Mouse (Mus musculus) left cerebral cortex, adult 2 months (tissue): ENCODE data around the gene Cnot10. TPM values are rescaled to one million over a fixed set of nuclear protein-coding genes. Genes with fewer than 3 reads are reported as not detected.

Source experiments
- DNase-seq, 2 experiments: peaks; one replicate each; pipeline ENCODE4 v3.0.0; 2021 to 2022; ENCODE audit warnings: low spot score in 2 of 2, mixed read lengths in 1 of 2; ENCODE audit errors: extremely low spot score in 1 of 2
- H3K27ac ChIP-seq: fragments of 200-600 bp; 2 replicates; pipeline ENCODE4 v1.8.1; 2022
- H3K4me3 ChIP-seq: fragments of 200-600 bp; 2 replicates; pipeline ENCODE4 v1.8.1; 2022
- CTCF ChIP-seq: fragments of 200-600 bp; IDR thresholded peaks from 2 replicates; pipeline ENCODE4 v1.8.1; 2022; ENCODE audit warnings: antibody characterized with exemption, mild to moderate bottlenecking, moderate library complexity
- intact Hi-C: fragments of 180-260 bp; cut with DNase I; formaldehyde crosslinking; loops from one replicate; pipeline ENCODE4 v1.15.1; 2025
- total RNA-seq, 2 experiments: library from RNA; stranded (reverse); gene quantifications; 2 replicates each; pipeline ENCODE4 v1.2.3; 2021

The Cnot10 gene
- total RNA-seq, 2 experiments from 2014 or later: 47.7 to 49.1 TPM

GRCm38 (mm10) chr9:114672703-114673561, 32.9 kb upstream of the Cnot10 start:
- Histone ChIP-seq H3K27ac (peak overlapping the region; percentile 90), H3K4me3 (peak overlapping the region; percentile 49)
- TF ChIP-seq CTCF: no peak
- intact Hi-C loops: no loop called here
- DNase-seq: peak in 1 of 2 experiments; percentile 33

DNA sequence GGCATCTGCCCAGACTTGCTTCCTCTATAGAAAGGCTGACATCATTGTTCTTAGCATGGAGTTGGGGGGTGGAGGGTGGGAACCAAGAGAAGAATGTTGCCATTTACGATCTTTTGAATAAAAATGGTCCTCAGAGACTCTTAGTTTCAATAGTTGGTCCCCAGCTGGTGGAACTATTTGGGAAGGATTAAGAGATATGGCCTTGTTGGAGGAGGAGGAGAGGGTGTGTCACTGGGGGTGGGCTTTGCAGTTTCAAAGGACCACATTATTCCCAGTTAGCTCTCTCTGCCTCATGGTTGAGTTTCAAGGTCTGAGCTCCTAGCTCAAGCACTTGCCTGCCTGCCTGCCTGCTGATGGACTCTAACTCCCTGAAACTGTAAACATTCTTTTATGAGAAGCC, 32.0 kb upstream of the Cnot10 start:
- peak overlapping the region; percentile 90; the same call in 1 of the 2 replicates for H3K27ac ChIP-seq
- intact Hi-C loops: no loop called here
- TF ChIP-seq CTCF: no peak
- no peak overlapping the region for H3K4me3 ChIP-seq
- no peak for DNase-seq

- DNase-seq: no peak
- no peak for TF ChIP-seq CTCF
- Histone ChIP-seq H3K4me3 (no peak overlapping the region), H3K27ac (no peak overlapping the region)
- intact Hi-C loops: no loop called here
Measured at GRCm38 (mm10) chr9:114669011-114669410, 29.0 kb upstream of the Cnot10 start.

GRCm38 (mm10) chr9:114668047-114668446, 28.1 kb upstream of the Cnot10 start:
- H3K27ac ChIP-seq: no peak overlapping the region
- DNase-seq: no peak
- intact Hi-C loops: no loop called here
- no peak for TF ChIP-seq CTCF
- H3K4me3 ChIP-seq: no peak overlapping the region

DNA sequence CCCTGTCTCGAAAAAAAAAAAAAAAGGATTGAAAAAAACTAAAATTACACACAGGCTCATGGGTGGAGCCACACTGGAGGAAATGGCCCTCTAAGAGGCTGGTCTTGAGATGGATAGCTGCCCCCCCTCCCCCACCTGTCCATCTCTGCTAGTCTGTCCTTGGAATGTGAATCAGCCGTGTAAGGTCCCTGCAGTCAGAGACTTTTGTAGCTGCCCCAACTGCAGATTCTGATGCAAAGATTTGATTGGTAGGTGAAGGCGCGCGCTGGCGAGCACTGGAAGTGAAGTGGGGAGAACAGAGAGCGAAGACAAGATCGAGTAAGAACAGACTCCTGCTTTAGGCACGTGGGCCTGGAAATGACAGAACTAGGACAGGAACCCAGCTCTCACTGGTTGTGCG, 26.9 kb upstream of the Cnot10 start:
- Histone ChIP-seq H3K27ac (no peak overlapping the region), H3K4me3 (no peak overlapping the region)
- TF ChIP-seq CTCF: no peak
- no peak for DNase-seq
- intact Hi-C loops: no loop called here

DNA sequence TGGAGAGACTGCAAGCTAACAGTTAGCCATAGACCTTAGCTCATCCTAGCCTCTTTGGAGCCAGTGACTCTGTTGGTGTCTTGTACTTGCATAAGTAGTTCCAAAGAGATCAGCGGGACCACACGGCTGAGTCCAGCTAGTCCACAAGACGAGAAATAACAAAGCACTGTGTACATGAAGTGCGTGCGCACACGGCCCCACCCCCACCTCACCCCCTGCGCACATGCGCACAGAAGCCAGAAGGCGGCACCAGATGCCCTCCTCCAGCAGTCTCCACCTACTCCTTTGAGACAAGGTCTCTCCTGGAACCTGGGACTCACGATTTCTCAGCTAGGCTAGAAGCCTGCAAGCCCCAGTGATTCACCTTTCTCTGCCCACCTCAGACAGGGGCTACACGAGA, 23.8 kb upstream of the Cnot10 start:
- no peak for DNase-seq
- no peak overlapping the region for H3K4me3 ChIP-seq
- TF ChIP-seq CTCF: no peak
- intact Hi-C loops: no loop called here
- peak overlapping the region; percentile 70 for H3K27ac ChIP-seq

DNA sequence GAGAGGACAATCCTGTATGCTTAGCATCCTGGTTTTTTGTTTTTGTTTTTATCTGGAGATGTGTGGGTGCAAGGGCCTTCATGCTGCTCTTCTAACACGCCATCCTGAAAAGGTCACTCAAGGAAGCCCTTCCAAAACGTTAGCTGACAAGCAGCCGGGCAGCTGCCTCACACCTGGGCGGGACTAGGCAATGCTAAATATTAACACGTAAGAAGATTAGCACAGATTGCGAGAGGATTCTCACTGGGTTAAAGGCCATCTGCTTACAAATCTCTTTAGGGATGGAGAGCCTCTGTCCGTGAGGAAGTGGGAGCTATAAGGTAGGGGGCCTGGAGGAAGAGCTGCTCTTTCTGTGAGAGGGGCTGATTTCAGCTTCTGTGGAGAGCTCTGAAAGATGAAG, 22.0 kb upstream of the Cnot10 start:
- intact Hi-C loops: no loop called here
- TF ChIP-seq CTCF: no peak
- H3K4me3 ChIP-seq: no peak overlapping the region
- H3K27ac ChIP-seq: no peak overlapping the region
- no peak for DNase-seq

DNA sequence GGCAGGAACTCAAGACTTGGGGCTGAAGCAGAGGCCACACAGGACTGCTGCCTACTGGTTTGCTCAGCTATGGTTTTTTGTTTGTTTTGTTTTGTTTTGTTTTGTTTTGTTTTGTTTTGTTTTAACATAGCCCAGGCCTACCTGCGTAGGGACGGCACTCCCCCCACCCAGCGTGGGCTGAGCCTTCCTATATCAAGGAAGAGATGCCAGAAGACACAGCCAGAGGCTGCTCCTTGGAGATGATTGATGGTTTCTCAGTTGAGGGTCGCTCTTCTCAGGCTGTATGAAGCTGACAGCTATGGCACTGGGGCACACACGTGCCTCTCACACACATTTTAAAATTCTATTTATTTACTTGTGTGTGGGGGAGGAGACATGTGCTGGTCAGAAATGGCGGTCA, 21.0 kb upstream of the Cnot10 start:
- intact Hi-C loops: no loop called here
- H3K27ac ChIP-seq: no peak overlapping the region
- no peak for DNase-seq
- no peak for TF ChIP-seq CTCF
- H3K4me3 ChIP-seq: no peak overlapping the region

DNA sequence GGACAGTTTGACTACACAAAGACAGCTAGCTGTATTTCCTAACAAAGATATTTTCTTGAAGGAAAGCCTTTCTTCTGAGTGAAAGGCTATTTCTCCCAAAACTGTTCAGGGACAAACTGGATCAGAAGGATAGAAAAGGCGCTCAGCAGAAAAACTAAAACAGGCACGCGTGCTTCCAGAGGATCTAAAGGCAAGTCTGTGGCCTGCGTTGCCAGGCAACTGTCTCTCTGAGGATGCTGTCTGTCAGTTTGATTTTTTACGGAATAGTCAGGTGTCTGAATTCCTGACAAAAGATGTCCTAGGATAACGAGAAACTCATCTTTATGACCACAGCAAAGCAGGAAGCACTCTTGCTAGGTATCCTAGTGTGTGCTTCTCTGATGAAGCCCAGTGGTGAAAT, 20.5 kb upstream of the Cnot10 start:
- intact Hi-C loops: no loop called here
- Histone ChIP-seq H3K27ac (no peak overlapping the region), H3K4me3 (no peak overlapping the region)
- no peak for TF ChIP-seq CTCF
- no peak for DNase-seq

DNA sequence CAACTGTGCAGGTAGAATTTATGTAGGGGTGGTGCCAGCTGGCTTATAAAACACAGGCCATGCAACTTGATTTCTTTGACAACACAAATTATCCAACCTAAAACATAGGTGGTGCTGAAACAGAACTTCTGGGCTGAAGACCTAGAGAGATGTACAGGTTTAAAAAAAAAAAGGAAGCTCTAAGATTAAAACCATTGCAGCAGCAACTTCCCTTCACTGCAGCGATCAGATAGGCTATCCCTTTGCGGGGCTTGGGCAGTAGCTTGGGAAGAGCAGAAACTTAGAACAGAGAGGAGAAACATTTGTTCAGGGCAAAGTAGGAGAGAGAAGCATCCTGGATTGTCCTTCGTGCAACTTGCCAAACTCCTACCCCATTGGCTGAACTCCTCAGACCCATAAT, 16.7 kb upstream of the Cnot10 start:
- intact Hi-C loops: no loop called here
- no peak for TF ChIP-seq CTCF
- no peak overlapping the region for H3K4me3 ChIP-seq
- no peak for DNase-seq
- H3K27ac ChIP-seq: no peak overlapping the region

DNA sequence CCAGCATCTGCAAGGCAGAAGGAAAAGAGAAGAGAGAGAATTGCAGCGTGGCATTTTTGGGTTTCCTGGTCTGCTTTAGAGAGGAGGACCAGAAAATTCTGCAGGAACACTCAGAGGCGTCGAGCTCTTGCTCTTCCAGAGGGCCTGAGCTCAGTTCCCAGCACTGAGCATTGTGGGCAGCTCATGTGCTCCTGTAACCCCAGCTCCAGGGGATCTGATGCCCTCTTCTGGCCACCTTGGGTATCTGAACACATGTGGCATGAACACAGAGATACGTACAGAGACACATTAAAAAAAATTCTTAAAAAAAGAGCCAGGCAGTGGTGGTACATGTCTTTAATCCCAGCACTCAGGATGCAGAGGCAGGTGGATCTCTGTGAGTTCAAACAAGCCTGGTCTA, 15.4 kb upstream of the Cnot10 start:
- TF ChIP-seq CTCF: no peak; the same call in 1 of the 2 replicates
- Histone ChIP-seq H3K27ac (no peak overlapping the region), H3K4me3 (no peak overlapping the region)
- intact Hi-C loops: no loop called here
- no peak for DNase-seq

DNA sequence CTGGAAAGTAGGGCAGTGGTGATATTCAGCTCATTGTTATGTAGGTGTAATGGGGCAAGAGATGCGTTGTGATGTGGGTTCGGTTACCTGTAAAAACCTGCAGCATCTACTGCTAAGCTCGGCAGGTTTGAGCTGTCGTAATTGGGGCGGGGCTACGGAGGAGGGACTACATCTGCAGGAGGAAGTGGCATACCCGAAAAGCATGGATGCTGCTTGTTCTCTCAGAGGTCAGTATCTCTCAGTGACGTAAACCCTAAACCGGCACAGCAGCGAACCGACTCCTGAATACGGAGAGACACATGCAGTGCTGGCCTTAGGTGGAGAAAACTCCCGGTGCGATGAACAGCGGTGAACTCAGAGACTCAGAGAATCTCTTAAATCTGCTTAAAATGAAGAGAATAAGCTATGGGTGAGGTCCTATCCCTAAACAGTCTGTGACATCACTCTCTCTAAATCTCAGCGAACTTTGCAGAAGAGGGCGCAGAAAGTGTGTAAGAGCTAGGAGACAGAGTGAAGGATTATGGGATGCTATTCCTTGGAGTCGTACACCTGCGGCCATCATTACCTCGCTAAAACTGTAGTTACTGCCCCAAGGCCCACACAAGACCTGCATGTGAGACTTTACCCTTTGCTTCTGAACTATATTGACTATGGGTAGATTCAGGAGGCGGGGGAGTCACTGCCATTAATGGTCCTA, 11.1 kb upstream of the Cnot10 start:
- Histone ChIP-seq H3K4me3 (no peak overlapping the region), H3K27ac (no peak overlapping the region)
- intact Hi-C loops: no loop called here
- no peak for TF ChIP-seq CTCF
- no peak for DNase-seq
